Mouse (Mus musculus) hindbrain, embryonic 12.5 days (tissue): ENCODE measurements around the gene Pon3. TPM values are rescaled to one million over a fixed set of nuclear protein-coding genes. Genes with fewer than 3 reads are reported as not detected.
A peak's percentile ranks its signal among the peaks of the same experiment; 100 is the strongest.

Experiments used
- ATAC-seq: fragments of 200-750 bp; cut with Nextera tagmentation; 2 replicates; pipeline ENCODE4 v1.8.0; 2017; ENCODE audit warnings: moderate TSS enrichment; ENCODE audit not compliant: low FRiP score
- H3K27ac ChIP-seq: fragments of 300-500 bp; sonication (generic); 2 replicates; pipeline ENCODE4 v1.5.1; 2016; ENCODE audit warnings: mild to moderate bottlenecking
- H3K27me3 ChIP-seq: fragments of 300-500 bp; sonication (generic); 2 replicates; pipeline ENCODE4 v1.6.1; 2016; ENCODE audit warnings: mild to moderate bottlenecking
- H3K36me3 ChIP-seq: fragments of 300-500 bp; sonication (generic); 2 replicates; pipeline ENCODE4 v1.6.1; 2016; ENCODE audit warnings: mild to moderate bottlenecking
- H3K4me1 ChIP-seq: fragments of 300-500 bp; sonication (generic); 2 replicates; pipeline ENCODE4 v1.6.1; 2016
- H3K4me2 ChIP-seq: fragments of 300-500 bp; sonication (generic); replicated peaks from 2 replicates; pipeline ENCODE4 v1.6.1; 2016; ENCODE audit warnings: mild to moderate bottlenecking
- H3K4me3 ChIP-seq: fragments of 300-500 bp; sonication (generic); 2 replicates; pipeline ENCODE4 v1.5.1; 2016; ENCODE audit warnings: mild to moderate bottlenecking
- H3K9ac ChIP-seq: fragments of 300-500 bp; sonication (generic); 2 replicates; pipeline ENCODE4 v1.6.1; 2016; ENCODE audit warnings: mild to moderate bottlenecking, moderate library complexity
- H3K9me3 ChIP-seq: fragments of 300-500 bp; sonication (generic); replicated peaks from 2 replicates; pipeline ENCODE4 v1.6.1; 2016; ENCODE audit warnings: mild to moderate bottlenecking
- WGBS: fragments of 180-500 bp; shearing (Covaris S2); methylation state at CpG from one replicate; pipeline ENCODE4 v1.1.7; 2016; 5-methylcytosine and 5-hydroxymethylcytosine counted together
- polyA plus RNA-seq: library from polyadenylated mRNA; unstranded; fragments of >200 nt; fragmentation: Nextera tagmentation; extraction: Ambion mirVana; gene quantifications from 2 replicates; pipeline ENCODE4 v1.2.1, GENCODE M21; 2016

Gene Pon3
- polyA plus RNA-seq, 1 experiment from 2014 or later, result 6.1 TPM

- ATAC-seq, result no peak
- Histone ChIP-seq H3K27ac (no peak within 1 kb of the TSS), H3K36me3 (no peaks in the 10 kb centered on the region), H3K27me3 (no peaks in the 10 kb centered on the region), H3K9ac (no peak within 1 kb of the TSS), H3K9me3 (no peaks in the 10 kb centered on the region), H3K4me2 (no peak within 1 kb of the TSS), H3K4me1 (no peaks in the 10 kb centered on the region), H3K4me3 (no peak within 1 kb of the TSS)
- 46% methylated on average over 5 of the region's 5 CpGs for WGBS
Measured at GRCm38 (mm10) chr6:5193693-5194092, 62.4 kb downstream of the Pon3 start, which contains the start of gene Pon1. Gene Pon1, minus strand, starts transcription at chr6:5193946.

- no peak for ATAC-seq
- Histone ChIP-seq H3K36me3 (no peaks in the 10 kb centered on the region), H3K4me1 (no peaks in the 10 kb centered on the region), H3K9me3 (no peaks in the 10 kb centered on the region), H3K4me2 (no peak overlapping the region), H3K4me3 (no peak overlapping the region), H3K27ac (no peak overlapping the region), H3K9ac (no peak overlapping the region), H3K27me3 (no peaks in the 10 kb centered on the region)
- 89% methylated on average over 4 of the region's 4 CpGs for WGBS
Measured at GRCm38 (mm10) chr6:5190761-5191160, 65.3 kb downstream of the Pon3 start.

- Histone ChIP-seq H3K9ac (no peak overlapping the region), H3K9me3 (no peaks in the 10 kb centered on the region), H3K4me3 (no peak overlapping the region), H3K36me3 (no peaks in the 10 kb centered on the region), H3K27me3 (no peaks in the 10 kb centered on the region), H3K4me1 (no peaks in the 10 kb centered on the region), H3K4me2 (no peak overlapping the region), H3K27ac (no peak overlapping the region)
- 82% methylated on average over 4 of the region's 4 CpGs for WGBS
- ATAC-seq, result no peak
Measured at GRCm38 (mm10) chr6:5189507-5189906, 66.6 kb downstream of the Pon3 start.

GRCm38 (mm10) chr6:5188938-5189337 lies 67.1 kb downstream of the Pon3 start:
- no peaks in the 10 kb centered on the region for H3K4me1 ChIP-seq
- H3K9ac ChIP-seq, result no peak overlapping the region
- H3K27me3 ChIP-seq, result no peaks in the 10 kb centered on the region
- H3K4me3 ChIP-seq, result no peak overlapping the region
- WGBS, result 72% methylated on average over 6 of the region's 6 CpGs
- ATAC-seq, result no peak
- H3K36me3 ChIP-seq, result no peaks in the 10 kb centered on the region
- H3K27ac ChIP-seq, result no peak overlapping the region
- H3K9me3 ChIP-seq, result no peaks in the 10 kb centered on the region
- no peak overlapping the region for H3K4me2 ChIP-seq

- Histone ChIP-seq H3K27ac (no peak overlapping the region), H3K4me1 (no peaks in the 10 kb centered on the region), H3K27me3 (no peaks in the 10 kb centered on the region), H3K9ac (no peak overlapping the region), H3K4me3 (no peak overlapping the region), H3K4me2 (no peak overlapping the region), H3K9me3 (no peaks in the 10 kb centered on the region), H3K36me3 (no peaks in the 10 kb centered on the region)
- 85% methylated on average over 5 of the region's 5 CpGs for WGBS
- no peak for ATAC-seq
Measured at GRCm38 (mm10) chr6:5188036-5188435, 68.0 kb downstream of the Pon3 start.

GRCm38 (mm10) chr6:5187586-5187985 lies 68.5 kb downstream of the Pon3 start:
- Histone ChIP-seq H3K9me3 (no peaks in the 10 kb centered on the region), H3K27ac (no peak overlapping the region), H3K9ac (no peak overlapping the region), H3K4me2 (no peak overlapping the region), H3K4me1 (no peaks in the 10 kb centered on the region), H3K36me3 (no peaks in the 10 kb centered on the region), H3K4me3 (no peak overlapping the region), H3K27me3 (no peaks in the 10 kb centered on the region)
- ATAC-seq, result no peak
- 80% methylated on average over 6 of the region's 6 CpGs for WGBS

- Histone ChIP-seq H3K4me3 (no peak overlapping the region), H3K9ac (no peak overlapping the region), H3K27ac (no peak overlapping the region), H3K36me3 (no peaks in the 10 kb centered on the region), H3K4me1 (no peaks in the 10 kb centered on the region), H3K4me2 (no peak overlapping the region), H3K9me3 (no peaks in the 10 kb centered on the region), H3K27me3 (no peaks in the 10 kb centered on the region)
- WGBS, result 78% methylated on average over 7 of the region's 7 CpGs
- ATAC-seq, result no peak
Measured at GRCm38 (mm10) chr6:5186229-5186950, 69.7 kb downstream of the Pon3 start.

GRCm38 (mm10) chr6:5180645-5181044 lies 75.4 kb downstream of the Pon3 start:
- no peak for ATAC-seq
- Histone ChIP-seq H3K36me3 (no peaks in the 10 kb centered on the region), H3K9ac (no peak overlapping the region), H3K4me2 (no peak overlapping the region), H3K4me3 (no peak overlapping the region), H3K27me3 (no peaks in the 10 kb centered on the region), H3K4me1 (peaks cover 6% of the 10 kb centered on the region), H3K9me3 (no peaks in the 10 kb centered on the region), H3K27ac (no peak overlapping the region)
- WGBS, result 83% methylated on average over 5 of the region's 5 CpGs

GRCm38 (mm10) chr6:5179189-5179588 lies 76.9 kb downstream of the Pon3 start:
- Histone ChIP-seq H3K4me2 (no peak overlapping the region), H3K9ac (no peak overlapping the region), H3K4me3 (no peak overlapping the region), H3K4me1 (peaks cover 6% of the 10 kb centered on the region), H3K36me3 (no peaks in the 10 kb centered on the region), H3K27me3 (no peaks in the 10 kb centered on the region), H3K27ac (no peak overlapping the region), H3K9me3 (no peaks in the 10 kb centered on the region)
- ATAC-seq, result no peak
- WGBS, result 90% methylated on average over 6 of the region's 6 CpGs

GRCm38 (mm10) chr6:5177967-5178891 lies 77.9 kb downstream of the Pon3 start:
- Histone ChIP-seq H3K36me3 (no peaks in the 10 kb centered on the region), H3K4me1 (peaks cover 6% of the 10 kb centered on the region), H3K9me3 (no peaks in the 10 kb centered on the region), H3K4me2 (peak overlapping the region; percentile 39), H3K27me3 (no peaks in the 10 kb centered on the region), H3K9ac (no peak overlapping the region), H3K4me3 (peak overlapping the region; percentile 6; the same call in 1 of the 2 replicates), H3K27ac (no peak overlapping the region)
- WGBS, result 33% methylated on average over 19 of the region's 19 CpGs
- peak; percentile 88 for ATAC-seq

GRCm38 (mm10) chr6:5174179-5174812 lies 81.8 kb downstream of the Pon3 start:
- ATAC-seq, result no peak
- Histone ChIP-seq H3K27ac (no peak overlapping the region), H3K4me2 (no peak overlapping the region), H3K9me3 (no peaks in the 10 kb centered on the region), H3K4me1 (peaks cover 6% of the 10 kb centered on the region), H3K9ac (no peak overlapping the region), H3K36me3 (no peaks in the 10 kb centered on the region), H3K4me3 (no peak overlapping the region), H3K27me3 (no peaks in the 10 kb centered on the region)
- 84% methylated on average over 10 of the region's 10 CpGs for WGBS

- Histone ChIP-seq H3K36me3 (no peaks in the 10 kb centered on the region), H3K27me3 (no peaks in the 10 kb centered on the region), H3K9ac (no peak overlapping the region), H3K4me1 (peaks cover 3% of the 10 kb centered on the region), H3K27ac (0 out of 2 replicates have a peak overlapping the region, but pooled peaks have one; percentile 3), H3K9me3 (no peaks in the 10 kb centered on the region), H3K4me3 (no peak overlapping the region), H3K4me2 (no peak overlapping the region)
- 73% methylated on average over 9 of the region's 9 CpGs for WGBS
- no peak for ATAC-seq
Measured at GRCm38 (mm10) chr6:5172571-5172970, 83.5 kb downstream of the Pon3 start.
